Mouse (Mus musculus): ENCODE data around the gene Ipo13. TPM values are rescaled to one million over a fixed set of nuclear protein-coding genes. Genes with fewer than 3 reads are reported as not detected.

Ipo13 gene
- polyA plus RNA-seq, 1 experiment: 96.0 TPM

- peaks cover 12% of the 10 kb centered on the region for H3K36me3 ChIP-seq (ENCODE audit: control insufficient read depth, insufficient read depth, low read length)
- no peak for DNase-seq
- WGBS: 92% methylated on average over 8 of the region's 8 CpGs
- TF ChIP-seq POLR2A (IDR thresholded peaks at IDR 0.05; ENCODE audit: control insufficient read depth, extremely low read depth, insufficient read depth, low read length, poor library complexity): no peak
- TF ChIP-seq CTCF (IDR thresholded peaks at IDR 0.05; ENCODE audit: borderline replicate concordance, control insufficient read depth, extremely low read depth, insufficient read depth, low read length, poor library complexity): no peak
- no peak overlapping the region for H3K27ac ChIP-seq (ENCODE audit: control insufficient read depth, insufficient read depth, low read length)
- H3K4me1 ChIP-seq (replicated peaks; ENCODE audit: control insufficient read depth, insufficient read depth, low read length): peaks cover 6% of the 10 kb centered on the region
- no peaks in the 10 kb centered on the region for H3K27me3 ChIP-seq (ENCODE audit: control insufficient read depth, insufficient read depth, low read length)
- no peak overlapping the region for H3K4me3 ChIP-seq (ENCODE audit: control insufficient read depth, insufficient read depth, low read length)
Observed at GRCm38 (mm10) chr4:117908834-117909453, 5.9 kb downstream of the Ipo13 start.

DNA sequence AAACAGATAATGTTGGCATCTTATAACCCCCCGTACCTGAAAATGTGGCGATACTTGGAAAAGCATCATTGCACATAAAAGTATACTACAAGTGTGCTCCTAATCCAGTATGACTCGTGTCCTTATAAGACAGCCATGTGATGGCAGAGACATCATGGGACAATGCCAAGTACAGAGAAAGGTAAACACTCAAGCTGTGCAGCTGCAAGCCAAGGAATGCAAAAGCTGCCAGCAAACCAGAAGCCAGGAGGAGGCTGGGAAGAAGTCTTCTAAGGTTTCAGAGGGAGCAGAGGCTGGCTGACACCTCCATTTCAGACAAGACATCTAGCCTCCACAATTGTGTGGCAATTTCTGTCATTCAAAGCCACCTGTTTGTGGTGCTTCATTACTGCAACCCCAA is 8.6 kb downstream of the Ipo13 start:
- no peak for DNase-seq
- H3K4me3 ChIP-seq (ENCODE audit: control insufficient read depth, insufficient read depth, low read length): no peak overlapping the region
- H3K27ac ChIP-seq (ENCODE audit: control insufficient read depth, insufficient read depth, low read length): no peak overlapping the region
- no peaks in the 10 kb centered on the region for H3K4me1 ChIP-seq (replicated peaks; ENCODE audit: control insufficient read depth, insufficient read depth, low read length)
- H3K36me3 ChIP-seq (ENCODE audit: control insufficient read depth, insufficient read depth, low read length): peaks cover 28% of the 10 kb centered on the region
- no peaks in the 10 kb centered on the region for H3K27me3 ChIP-seq (ENCODE audit: control insufficient read depth, insufficient read depth, low read length)
- WGBS: 94% methylated on average over 3 of the region's 3 CpGs
- TF ChIP-seq POLR2A (IDR thresholded peaks at IDR 0.05; ENCODE audit: control insufficient read depth, extremely low read depth, insufficient read depth, low read length, poor library complexity): no peak
- TF ChIP-seq CTCF (IDR thresholded peaks at IDR 0.05; ENCODE audit: borderline replicate concordance, control insufficient read depth, extremely low read depth, insufficient read depth, low read length, poor library complexity): no peak

- Histone ChIP-seq H3K27me3 (ENCODE audit: control insufficient read depth, insufficient read depth, low read length) (no peaks in the 10 kb centered on the region), H3K27ac (ENCODE audit: control insufficient read depth, insufficient read depth, low read length) (no peak overlapping the region), H3K4me3 (ENCODE audit: control insufficient read depth, insufficient read depth, low read length) (no peak overlapping the region), H3K36me3 (ENCODE audit: control insufficient read depth, insufficient read depth, low read length) (peaks cover 38% of the 10 kb centered on the region), H3K4me1 (replicated peaks; ENCODE audit: control insufficient read depth, insufficient read depth, low read length) (no peaks in the 10 kb centered on the region)
- TF ChIP-seq POLR2A (IDR thresholded peaks at IDR 0.05; ENCODE audit: control insufficient read depth, extremely low read depth, insufficient read depth, low read length, poor library complexity) (no peak), CTCF (IDR thresholded peaks at IDR 0.05; ENCODE audit: borderline replicate concordance, control insufficient read depth, extremely low read depth, insufficient read depth, low read length, poor library complexity) (no peak)
- DNase-seq: no peak
- WGBS: 97% methylated on average over 8 of the region's 8 CpGs
Observed at GRCm38 (mm10) chr4:117904761-117905160, 10.0 kb downstream of the Ipo13 start.

DNA sequence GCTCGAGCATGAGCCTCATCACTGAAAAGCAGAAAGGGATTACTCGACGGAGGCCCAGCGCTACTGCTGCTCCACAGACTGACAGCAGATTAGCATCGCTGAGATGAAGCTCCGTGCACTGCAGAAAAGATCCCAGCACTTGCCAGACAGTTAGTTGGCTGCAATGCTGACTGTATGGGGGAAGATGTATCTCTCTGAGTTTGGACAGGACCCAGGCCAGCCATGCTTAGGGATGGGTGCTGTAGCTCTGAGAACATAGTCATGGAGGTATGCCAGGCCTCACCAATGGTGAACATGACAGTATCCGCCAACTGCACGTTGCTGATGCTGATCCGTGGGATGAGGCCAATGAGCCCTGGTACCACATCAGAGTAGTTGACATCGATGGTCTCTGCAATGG is 10.7 kb downstream of the Ipo13 start:
- 97% methylated on average over 10 of the region's 10 CpGs for WGBS

GRCm38 (mm10) chr4:117898111-117898510 is 16.7 kb downstream of the Ipo13 start:
- no peaks in the 10 kb centered on the region for H3K4me1 ChIP-seq (replicated peaks; ENCODE audit: control insufficient read depth, insufficient read depth, low read length)
- no peak for DNase-seq
- no peak overlapping the region for H3K27ac ChIP-seq (ENCODE audit: control insufficient read depth, insufficient read depth, low read length)
- TF ChIP-seq CTCF (IDR thresholded peaks at IDR 0.05; ENCODE audit: borderline replicate concordance, control insufficient read depth, extremely low read depth, insufficient read depth, low read length, poor library complexity) (no peak), POLR2A (IDR thresholded peaks at IDR 0.05; ENCODE audit: control insufficient read depth, extremely low read depth, insufficient read depth, low read length, poor library complexity) (no peak)
- H3K4me3 ChIP-seq (ENCODE audit: control insufficient read depth, insufficient read depth, low read length): no peak overlapping the region
- WGBS: 88% methylated on average over 3 of the region's 3 CpGs
- peaks cover 21% of the 10 kb centered on the region for H3K36me3 ChIP-seq (ENCODE audit: control insufficient read depth, insufficient read depth, low read length)
- no peaks in the 10 kb centered on the region for H3K27me3 ChIP-seq (ENCODE audit: control insufficient read depth, insufficient read depth, low read length)

More for the DNA sequence above, 10.7 kb downstream of the Ipo13 start:
- H3K27me3 ChIP-seq (ENCODE audit: control insufficient read depth, insufficient read depth, low read length): no peaks in the 10 kb centered on the region
- no peak overlapping the region for H3K27ac ChIP-seq (ENCODE audit: control insufficient read depth, insufficient read depth, low read length)
- DNase-seq: no peak
- peaks cover 38% of the 10 kb centered on the region for H3K36me3 ChIP-seq (ENCODE audit: control insufficient read depth, insufficient read depth, low read length)
- H3K4me1 ChIP-seq (replicated peaks; ENCODE audit: control insufficient read depth, insufficient read depth, low read length): no peaks in the 10 kb centered on the region
- TF ChIP-seq POLR2A (IDR thresholded peaks at IDR 0.05; ENCODE audit: control insufficient read depth, extremely low read depth, insufficient read depth, low read length, poor library complexity) (no peak), CTCF (IDR thresholded peaks at IDR 0.05; ENCODE audit: borderline replicate concordance, control insufficient read depth, extremely low read depth, insufficient read depth, low read length, poor library complexity) (no peak)
- no peak overlapping the region for H3K4me3 ChIP-seq (ENCODE audit: control insufficient read depth, insufficient read depth, low read length)

GRCm38 (mm10) chr4:117896031-117896430 is 18.8 kb downstream of the Ipo13 start:
- Histone ChIP-seq H3K27me3 (ENCODE audit: control insufficient read depth, insufficient read depth, low read length) (no peaks in the 10 kb centered on the region), H3K4me1 (replicated peaks; ENCODE audit: control insufficient read depth, insufficient read depth, low read length) (peaks cover 7% of the 10 kb centered on the region), H3K36me3 (ENCODE audit: control insufficient read depth, insufficient read depth, low read length) (peaks cover 8% of the 10 kb centered on the region; the same call in 1 of the 2 replicates), H3K27ac (ENCODE audit: control insufficient read depth, insufficient read depth, low read length) (no peak overlapping the region), H3K4me3 (ENCODE audit: control insufficient read depth, insufficient read depth, low read length) (no peak overlapping the region)
- no peak for DNase-seq
- TF ChIP-seq POLR2A (IDR thresholded peaks at IDR 0.05; ENCODE audit: control insufficient read depth, extremely low read depth, insufficient read depth, low read length, poor library complexity) (no peak), CTCF (IDR thresholded peaks at IDR 0.05; ENCODE audit: borderline replicate concordance, control insufficient read depth, extremely low read depth, insufficient read depth, low read length, poor library complexity) (no peak)
- WGBS: 94% methylated on average over 6 of the region's 6 CpGs
